Mouse (Mus musculus): ENCODE results near the gene Acoxl. TPM values are rescaled to one million over a fixed set of nuclear protein-coding genes. Genes with fewer than 3 reads are reported as not detected.

Acoxl gene
- polyA plus RNA-seq, 1 experiment from 2014 or later, result 0.61 TPM

DNA sequence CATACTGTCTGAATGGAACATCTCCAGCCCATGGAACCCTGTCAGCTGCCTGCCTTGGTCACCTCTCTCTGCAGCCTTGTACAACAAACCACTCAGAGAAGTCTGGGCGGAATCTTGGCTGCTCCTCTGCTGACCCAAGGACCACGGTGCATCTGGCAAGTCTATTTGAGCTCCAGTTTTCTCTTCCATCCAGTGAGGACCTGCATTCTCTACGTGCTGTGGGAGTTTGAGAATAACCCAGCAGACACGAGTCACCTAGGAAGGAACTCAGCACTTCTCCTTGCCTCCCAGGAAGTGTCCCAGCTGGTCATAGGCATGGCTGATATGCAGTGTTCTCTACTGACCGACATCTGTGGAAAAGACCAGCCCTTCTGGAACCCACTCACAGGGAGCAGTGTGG lies 295.8 kb downstream of the Acoxl start:
- WGBS, result 90% methylated on average over 5 of the region's 5 CpGs
- peaks cover 96% of the 10 kb centered on the region for H3K36me3 ChIP-seq (replicated peaks)
- no peaks in the 10 kb centered on the region for H3K27me3 ChIP-seq (replicated peaks; ENCODE audit: low read depth, poor library complexity, severe bottlenecking)
- no peaks in the 10 kb centered on the region for H3K9me3 ChIP-seq
- peaks cover 65% of the 10 kb centered on the region for H3K4me1 ChIP-seq
- no peak overlapping the region for H3K4me3 ChIP-seq
- H3K27ac ChIP-seq (replicated peaks), result no peak overlapping the region
- DNase-seq (ENCODE audit: low spot score), result no peak

DNA sequence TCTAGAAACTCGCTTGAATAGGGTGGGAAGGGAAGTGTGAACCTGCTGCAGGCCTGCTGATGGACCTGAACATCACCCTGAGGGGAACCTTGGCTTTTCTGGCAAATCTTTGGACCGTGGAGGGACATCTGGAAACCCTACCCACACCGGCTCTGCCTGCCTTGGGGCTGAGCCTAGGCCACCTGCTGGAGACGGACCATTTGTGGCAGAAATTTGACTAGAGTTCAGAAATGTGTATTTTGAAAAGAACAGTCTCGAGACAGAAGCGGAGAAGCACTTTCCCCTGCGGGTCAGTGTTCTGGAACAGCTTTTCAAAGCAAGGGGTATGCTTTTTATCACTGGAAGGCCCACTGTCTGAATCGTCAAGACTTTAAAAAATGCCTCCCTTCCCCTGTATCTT lies 296.3 kb downstream of the Acoxl start:
- H3K4me1 ChIP-seq, result peaks cover 65% of the 10 kb centered on the region
- no peaks in the 10 kb centered on the region for H3K27me3 ChIP-seq (replicated peaks; ENCODE audit: low read depth, poor library complexity, severe bottlenecking)
- peaks cover 96% of the 10 kb centered on the region for H3K36me3 ChIP-seq (replicated peaks)
- H3K27ac ChIP-seq (replicated peaks), result no peak overlapping the region
- H3K4me3 ChIP-seq, result no peak overlapping the region
- no peak for DNase-seq (ENCODE audit: low spot score)
- H3K9me3 ChIP-seq, result no peaks in the 10 kb centered on the region
- WGBS, result 80% methylated on average over 8 of the region's 8 CpGs

DNA sequence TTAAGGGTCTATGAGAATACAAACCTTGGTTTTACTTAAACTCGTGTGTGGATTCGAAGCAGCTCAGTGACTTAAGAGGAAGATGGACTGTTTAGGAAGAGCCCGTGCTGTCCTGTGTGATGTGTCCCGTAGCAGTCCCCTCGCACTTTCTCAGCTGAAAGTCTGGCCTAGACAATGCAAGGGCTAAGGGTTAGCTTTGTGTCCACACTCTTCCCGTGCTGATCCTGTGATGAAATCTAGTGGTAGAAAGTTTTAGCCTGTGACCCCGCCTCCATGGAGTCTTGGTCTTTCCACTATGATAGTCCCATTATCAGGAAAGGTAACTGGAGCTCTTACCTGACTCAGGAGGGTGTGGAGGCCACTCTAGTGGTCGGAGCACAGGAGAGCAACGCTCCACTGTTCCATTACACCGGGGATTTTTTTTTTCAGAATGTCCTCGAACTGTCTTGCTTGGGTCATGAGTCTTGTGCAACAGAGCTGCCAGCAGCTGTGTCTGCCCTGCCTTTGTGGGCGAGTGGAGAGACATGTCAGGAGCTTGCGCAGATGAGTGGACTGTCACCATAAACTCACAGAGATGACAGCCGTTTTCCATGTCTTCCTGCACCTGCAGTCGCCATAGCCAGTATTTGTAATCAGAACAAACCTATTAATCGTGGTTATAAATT lies 298.2 kb downstream of the Acoxl start:
- peaks cover 96% of the 10 kb centered on the region for H3K36me3 ChIP-seq (replicated peaks)
- 89% methylated on average over 16 of the region's 16 CpGs for WGBS
- DNase-seq (ENCODE audit: low spot score), result no peak
- H3K4me3 ChIP-seq, result no peak overlapping the region
- H3K9me3 ChIP-seq, result no peaks in the 10 kb centered on the region
- no peaks in the 10 kb centered on the region for H3K27me3 ChIP-seq (replicated peaks; ENCODE audit: low read depth, poor library complexity, severe bottlenecking)
- no peak overlapping the region for H3K27ac ChIP-seq (replicated peaks)
- peaks cover 64% of the 10 kb centered on the region for H3K4me1 ChIP-seq

DNA sequence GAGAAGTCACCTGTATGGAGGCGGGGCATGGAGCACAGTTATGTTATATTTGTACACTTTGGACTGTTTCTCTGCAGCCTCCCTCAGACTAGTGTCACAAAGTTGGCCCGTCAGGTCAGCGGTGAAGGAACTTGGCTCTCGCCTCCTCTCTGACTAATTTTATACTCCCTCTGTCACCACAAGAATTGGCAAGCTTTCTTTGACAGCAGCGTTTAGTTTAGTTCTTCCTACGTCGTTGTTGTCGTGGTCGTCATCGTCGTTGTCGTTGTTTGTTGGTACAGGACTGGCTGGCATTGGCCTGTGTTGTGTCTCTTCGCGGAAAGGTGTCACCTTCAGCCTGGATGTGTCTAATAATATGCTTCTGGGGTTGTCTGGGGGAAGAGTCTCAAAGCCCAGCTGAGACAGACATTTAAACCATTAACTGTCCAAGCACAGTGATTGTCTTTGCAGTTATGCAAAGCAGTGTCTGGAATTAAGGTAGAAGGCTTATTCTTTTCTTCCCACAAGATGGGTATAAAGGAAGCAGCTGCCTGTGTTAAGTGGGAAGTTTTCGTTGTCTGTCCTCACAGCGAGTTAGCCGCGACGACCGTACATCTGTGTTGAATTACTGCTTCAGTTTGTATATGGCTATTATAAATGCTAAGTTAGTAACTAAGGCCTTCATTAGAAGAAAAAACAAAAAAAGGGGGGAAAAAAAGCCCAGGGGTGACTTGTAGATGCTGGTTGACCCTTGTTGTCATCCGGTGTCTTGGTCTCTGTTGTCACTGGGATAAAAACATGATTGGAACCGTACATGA lies 299.0 kb downstream of the Acoxl start:
- no peak overlapping the region for H3K27ac ChIP-seq (replicated peaks)
- no peak for DNase-seq (ENCODE audit: low spot score)
- H3K27me3 ChIP-seq (replicated peaks; ENCODE audit: low read depth, poor library complexity, severe bottlenecking), result no peaks in the 10 kb centered on the region
- peaks cover 62% of the 10 kb centered on the region for H3K4me1 ChIP-seq
- H3K36me3 ChIP-seq (replicated peaks), result peaks cover 97% of the 10 kb centered on the region
- H3K9me3 ChIP-seq, result no peaks in the 10 kb centered on the region
- peak overlapping the region; percentile 21; the same call in 1 of the 2 replicates for H3K4me3 ChIP-seq
- 71% methylated on average over 22 of the region's 22 CpGs for WGBS

DNA sequence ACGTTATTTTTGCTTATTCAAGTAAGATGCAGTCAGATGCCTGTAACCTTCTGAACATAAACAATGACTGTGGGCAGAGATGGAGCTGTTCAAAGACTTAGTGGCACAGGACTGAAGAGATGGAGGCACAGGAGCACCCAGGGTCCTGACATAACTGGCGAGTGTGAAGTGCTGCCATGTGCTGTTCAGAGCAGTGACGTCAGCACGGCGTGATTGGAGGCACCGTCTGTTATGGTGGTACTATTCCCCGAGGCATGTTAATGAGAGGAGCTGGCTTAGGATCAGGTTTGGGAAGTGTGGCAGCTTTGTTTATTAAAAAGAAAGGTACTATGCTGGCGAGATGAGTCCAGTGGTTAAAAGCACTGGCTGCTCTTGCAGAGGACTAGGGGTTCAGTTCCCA lies 300.2 kb downstream of the Acoxl start:
- DNase-seq (ENCODE audit: low spot score), result no peak
- WGBS, result 77% methylated on average over 8 of the region's 8 CpGs
- Histone ChIP-seq H3K36me3 (replicated peaks) (peaks cover 97% of the 10 kb centered on the region), H3K4me1 (peaks cover 56% of the 10 kb centered on the region), H3K4me3 (no peak overlapping the region), H3K27ac (replicated peaks) (no peak overlapping the region), H3K9me3 (no peaks in the 10 kb centered on the region), H3K27me3 (replicated peaks; ENCODE audit: low read depth, poor library complexity, severe bottlenecking) (no peaks in the 10 kb centered on the region)

DNA sequence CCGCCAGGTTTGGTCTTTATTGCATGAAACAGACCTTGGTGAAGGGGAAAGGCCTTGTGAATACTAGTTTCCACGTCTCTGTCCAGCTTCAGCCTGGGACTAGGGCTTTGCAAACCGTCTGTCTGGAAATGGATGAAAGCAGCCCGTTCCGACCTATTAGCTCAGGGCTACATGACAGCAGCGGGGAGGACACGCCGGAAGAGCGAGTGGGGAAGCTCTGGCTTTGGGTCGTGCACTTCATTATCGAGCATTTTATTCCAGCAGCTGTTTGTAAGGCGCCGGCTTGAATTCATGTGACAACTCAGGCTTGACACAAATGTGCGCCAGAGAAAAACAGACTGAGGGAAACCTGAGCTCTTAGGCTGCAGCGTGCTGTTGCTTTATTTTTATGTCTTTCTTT lies 301.1 kb downstream of the Acoxl start:
- H3K27ac ChIP-seq (replicated peaks), result no peak overlapping the region
- WGBS, result 78% methylated on average over 15 of the region's 15 CpGs
- no peaks in the 10 kb centered on the region for H3K9me3 ChIP-seq
- no peak for DNase-seq (ENCODE audit: low spot score)
- peaks cover 97% of the 10 kb centered on the region for H3K36me3 ChIP-seq (replicated peaks)
- H3K27me3 ChIP-seq (replicated peaks; ENCODE audit: low read depth, poor library complexity, severe bottlenecking), result no peaks in the 10 kb centered on the region
- peaks cover 48% of the 10 kb centered on the region for H3K4me1 ChIP-seq
- H3K4me3 ChIP-seq, result no peak overlapping the region

DNA sequence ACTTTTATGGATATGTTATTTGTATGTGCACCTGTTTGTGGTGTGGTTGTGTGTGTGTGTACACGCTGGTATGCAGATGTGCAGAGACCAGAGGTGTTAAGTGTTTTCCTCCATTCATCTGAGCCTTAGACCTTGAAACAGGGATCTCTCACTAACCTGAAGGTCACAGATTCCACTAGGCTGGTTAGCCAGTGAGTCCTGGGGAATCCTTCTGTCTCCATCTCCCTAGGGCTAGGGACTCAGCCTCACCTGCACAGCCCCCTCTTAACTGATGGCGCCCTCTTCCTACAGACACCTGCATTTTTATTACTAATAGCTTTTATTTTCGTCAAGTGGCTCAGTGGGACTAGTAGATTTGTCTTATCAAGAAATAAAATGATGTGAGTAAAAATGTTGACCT lies 301.5 kb downstream of the Acoxl start:
- H3K4me3 ChIP-seq, result no peak overlapping the region
- H3K27ac ChIP-seq (replicated peaks), result no peak overlapping the region
- H3K36me3 ChIP-seq (replicated peaks), result peaks cover 96% of the 10 kb centered on the region

DNA sequence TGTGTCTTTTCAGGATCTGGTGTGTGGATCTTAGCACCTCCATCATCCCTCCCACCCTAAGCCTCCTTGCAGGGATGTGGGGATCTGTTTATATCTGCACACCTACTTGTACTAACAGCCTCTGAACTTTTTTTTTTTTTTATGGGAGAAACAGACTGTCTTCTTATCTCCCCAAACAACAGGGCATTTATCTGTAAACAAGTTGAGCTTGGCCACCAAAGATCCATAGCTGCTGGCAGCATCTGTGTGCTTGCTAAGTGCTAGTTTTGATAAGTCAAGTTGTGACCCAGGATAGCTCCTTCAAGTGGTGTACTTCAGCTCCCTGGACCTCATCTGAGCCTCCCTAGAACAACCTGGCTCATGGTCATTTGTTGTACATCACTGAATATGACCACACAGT lies 305.3 kb downstream of the Acoxl start:
- H3K36me3 ChIP-seq (replicated peaks), result peaks cover 95% of the 10 kb centered on the region
- H3K27me3 ChIP-seq (replicated peaks; ENCODE audit: low read depth, poor library complexity, severe bottlenecking), result no peaks in the 10 kb centered on the region
- H3K27ac ChIP-seq (replicated peaks), result no peak overlapping the region
- H3K4me1 ChIP-seq, result peaks cover 19% of the 10 kb centered on the region
- no peak overlapping the region for H3K4me3 ChIP-seq
- no peak for DNase-seq (ENCODE audit: low spot score)
- H3K9me3 ChIP-seq, result no peaks in the 10 kb centered on the region

More for the DNA sequence above, 301.5 kb downstream of the Acoxl start:
- WGBS, result 88% methylated on average over 3 of the region's 3 CpGs
- Histone ChIP-seq H3K9me3 (no peaks in the 10 kb centered on the region), H3K4me1 (peaks cover 44% of the 10 kb centered on the region), H3K27me3 (replicated peaks; ENCODE audit: low read depth, poor library complexity, severe bottlenecking) (no peaks in the 10 kb centered on the region)
- no peak for DNase-seq (ENCODE audit: low spot score)

DNA sequence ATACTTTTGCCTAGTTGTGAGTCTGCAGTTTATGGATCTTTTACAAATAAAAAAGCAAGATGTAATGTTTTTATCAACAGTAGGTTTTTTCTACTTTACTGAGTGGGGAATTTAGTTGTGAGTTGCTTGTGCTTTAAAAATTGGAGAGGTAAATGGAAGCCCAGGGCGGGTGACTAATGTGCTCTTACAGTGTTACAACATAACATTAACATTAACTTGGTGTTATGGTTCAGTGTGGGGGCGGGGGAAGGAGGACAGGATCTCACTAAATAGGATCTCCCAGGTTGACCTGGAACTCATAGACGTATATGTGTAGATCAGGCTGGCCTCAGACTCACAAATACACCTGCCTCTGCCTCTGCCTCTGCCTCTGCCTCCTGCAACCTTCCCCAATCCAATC lies 306.8 kb downstream of the Acoxl start:
- peaks cover 95% of the 10 kb centered on the region for H3K36me3 ChIP-seq (replicated peaks)
- H3K4me3 ChIP-seq, result no peak overlapping the region
- 83% methylated on average over 3 of the region's 3 CpGs for WGBS
- no peak for DNase-seq (ENCODE audit: low spot score)
- H3K4me1 ChIP-seq, result peaks cover 13% of the 10 kb centered on the region
- H3K27ac ChIP-seq (replicated peaks), result no peak overlapping the region
- H3K27me3 ChIP-seq (replicated peaks; ENCODE audit: low read depth, poor library complexity, severe bottlenecking), result no peaks in the 10 kb centered on the region
- H3K9me3 ChIP-seq, result no peaks in the 10 kb centered on the region

DNA sequence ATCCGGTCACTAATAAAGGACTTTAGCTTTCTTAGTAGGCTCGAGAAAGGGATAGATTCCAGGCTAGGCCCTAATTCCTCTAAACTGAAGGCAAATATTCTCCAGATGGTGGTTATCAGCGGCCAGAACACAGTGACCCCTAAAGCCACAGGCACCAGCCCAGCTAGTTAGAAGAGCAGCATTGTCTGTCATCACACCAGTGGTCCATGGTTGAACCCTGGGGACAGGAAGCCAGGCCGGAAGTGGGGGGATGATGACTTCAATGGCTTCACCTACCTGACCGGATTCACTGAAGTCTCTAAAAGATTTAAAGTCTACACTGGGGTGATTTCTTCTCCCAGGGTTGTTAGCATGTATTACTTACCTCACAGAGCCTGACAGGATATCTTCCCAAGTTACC lies 310.9 kb downstream of the Acoxl start:
- H3K4me1 ChIP-seq, result peaks cover 17% of the 10 kb centered on the region
- 59% methylated on average over 5 of the region's 5 CpGs for WGBS
- peaks cover 95% of the 10 kb centered on the region for H3K36me3 ChIP-seq (replicated peaks)
- DNase-seq (ENCODE audit: low spot score), result no peak
- H3K27me3 ChIP-seq (replicated peaks; ENCODE audit: low read depth, poor library complexity, severe bottlenecking), result no peaks in the 10 kb centered on the region
- H3K9me3 ChIP-seq, result no peaks in the 10 kb centered on the region
- no peak overlapping the region for H3K4me3 ChIP-seq
- no peak overlapping the region for H3K27ac ChIP-seq (replicated peaks)

DNA sequence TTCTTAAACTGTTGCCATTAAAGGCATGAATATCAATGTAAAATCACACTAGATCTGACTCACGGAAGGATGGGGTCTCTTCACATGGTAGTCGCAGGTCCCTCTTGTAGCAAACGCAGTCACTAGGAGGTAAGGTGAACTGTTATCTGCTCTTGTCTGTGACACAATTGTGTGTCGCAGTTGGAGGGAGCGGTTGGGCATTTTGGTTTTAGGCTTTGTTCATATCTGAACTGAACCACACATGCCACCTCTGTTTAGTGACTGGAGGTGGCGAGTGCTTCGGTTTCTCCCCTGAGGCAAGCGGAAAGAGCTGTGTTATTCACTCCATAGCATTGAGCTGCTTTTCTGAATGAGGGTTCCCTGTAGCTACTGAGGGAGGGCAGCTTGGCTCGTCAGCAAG lies 313.5 kb downstream of the Acoxl start:
- Histone ChIP-seq H3K27me3 (replicated peaks; ENCODE audit: low read depth, poor library complexity, severe bottlenecking) (no peaks in the 10 kb centered on the region), H3K4me3 (no peak overlapping the region), H3K27ac (replicated peaks) (no peak overlapping the region), H3K9me3 (no peaks in the 10 kb centered on the region), H3K4me1 (peaks cover 33% of the 10 kb centered on the region), H3K36me3 (replicated peaks) (peaks cover 98% of the 10 kb centered on the region)
- DNase-seq (ENCODE audit: low spot score), result no peak
- 89% methylated on average over 9 of the region's 9 CpGs for WGBS

DNA sequence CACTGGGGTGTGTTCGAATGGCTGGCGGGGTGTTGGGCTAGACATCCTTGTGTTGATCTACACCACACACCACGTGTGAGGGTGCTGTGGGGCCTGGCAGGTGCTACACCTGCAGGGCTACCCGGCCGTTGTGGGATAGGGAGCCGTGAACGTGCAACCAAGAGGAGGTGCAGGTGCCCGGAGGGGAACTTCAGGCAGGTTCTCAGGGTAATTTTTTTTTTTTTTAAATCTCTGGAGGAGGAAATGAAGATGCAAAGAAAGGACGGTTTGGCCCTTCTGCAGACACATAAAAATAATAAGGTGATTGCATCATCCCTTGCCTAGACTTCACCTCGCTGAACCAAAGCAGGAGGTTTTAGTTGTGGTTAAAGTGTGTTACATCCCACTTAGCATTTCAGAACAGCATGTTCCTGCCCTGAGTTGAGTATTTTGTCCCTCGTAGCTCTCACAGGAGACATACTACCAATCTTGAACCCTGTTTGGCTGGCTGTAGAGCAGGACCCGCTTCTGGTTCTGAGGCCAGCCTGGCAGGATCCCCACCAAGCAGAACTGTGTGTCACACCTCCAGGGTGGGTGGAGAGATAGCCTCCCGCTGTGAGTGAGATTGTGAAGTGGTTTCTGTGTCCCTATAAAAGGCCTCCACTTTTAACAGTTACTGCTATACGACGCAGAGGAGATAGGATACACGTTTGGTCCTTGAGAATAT lies 314.3 kb downstream of the Acoxl start:
- no peak for DNase-seq (ENCODE audit: low spot score)
- 88% methylated on average over 16 of the region's 16 CpGs for WGBS
- Histone ChIP-seq H3K27ac (replicated peaks) (no peak overlapping the region), H3K4me1 (peaks cover 38% of the 10 kb centered on the region), H3K4me3 (no peak overlapping the region), H3K36me3 (replicated peaks) (peaks cover 98% of the 10 kb centered on the region), H3K27me3 (replicated peaks; ENCODE audit: low read depth, poor library complexity, severe bottlenecking) (no peaks in the 10 kb centered on the region), H3K9me3 (no peaks in the 10 kb centered on the region)

DNA sequence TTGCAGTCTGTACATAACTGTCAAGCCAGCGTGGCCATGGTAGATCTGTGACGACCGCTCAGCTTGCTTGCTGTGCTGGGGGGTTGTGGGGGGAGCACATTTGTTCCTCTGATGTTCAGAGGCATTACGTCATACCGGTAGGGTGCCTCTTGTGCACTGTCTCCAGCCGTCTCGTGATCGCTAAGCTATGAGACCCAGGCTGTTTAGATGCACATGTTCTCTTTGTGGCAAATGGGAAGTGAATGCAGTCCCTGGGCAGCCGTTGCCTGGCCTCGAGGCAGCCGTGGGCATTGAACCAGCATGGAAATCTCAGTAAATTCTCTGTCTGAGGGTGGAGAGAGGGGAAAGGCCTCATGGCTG lies 314.9 kb downstream of the Acoxl start:
- no peaks in the 10 kb centered on the region for H3K27me3 ChIP-seq (replicated peaks; ENCODE audit: low read depth, poor library complexity, severe bottlenecking)
- 0 out of 2 replicates have a peak overlapping the region, but pooled peaks have one; percentile 20 for H3K27ac ChIP-seq (replicated peaks)
- peaks cover 98% of the 10 kb centered on the region for H3K36me3 ChIP-seq (replicated peaks)
- H3K4me1 ChIP-seq, result peaks cover 38% of the 10 kb centered on the region
- DNase-seq (ENCODE audit: low spot score), result no peak
- H3K4me3 ChIP-seq, result no peak overlapping the region
- WGBS, result 82% methylated on average over 11 of the region's 11 CpGs
- no peaks in the 10 kb centered on the region for H3K9me3 ChIP-seq
